Comparison of ENCODE assay signal across 24 mouse cellular contexts in the genomic region with DNA sequence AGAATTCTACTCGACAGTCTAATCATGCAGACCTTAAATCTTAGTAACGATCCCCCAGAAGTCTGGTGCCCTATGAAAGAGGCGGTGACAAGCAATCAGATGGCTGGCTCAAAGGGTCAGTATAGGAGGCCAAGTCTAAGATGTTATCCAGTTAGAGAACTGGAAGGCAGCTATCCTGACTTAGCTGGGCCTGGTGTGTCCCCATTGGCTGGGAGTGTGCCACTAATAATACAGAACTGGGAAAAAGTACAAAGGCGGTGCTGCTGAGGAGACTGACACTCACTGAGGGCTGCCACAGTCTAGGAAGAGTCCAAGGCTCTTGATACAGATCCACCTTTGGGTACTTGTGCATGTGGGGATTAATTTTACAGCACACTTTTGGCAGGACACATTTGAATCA.
DNase-seq lines count a peak whose midpoint lies in the region; ATAC-seq and TF ChIP-seq lines count a peak whose summit lies in the region.
"Had no signal": no experiment of that assay in that cellular context is flagged by ENCODE, and none has a peak within 500 bp of the region (broad histone marks: within the 10 kb centered on the region; RNA-seq: fewer than 3 reads in every experiment).

No protein-coding gene starts in this region.

- TF ChIP-seq POLR2A in brain, embryonic 14.5 days (IDR thresholded peaks at IDR 0.05; ENCODE audit: borderline replicate concordance, extremely low read depth, insufficient read depth, insufficient read length, poor library complexity, severe bottlenecking): no peak

- peaks cover 5% of the 10 kb centered on the region; the same call in 1 of the 2 replicates for H3K4me1 ChIP-seq in limb, embryonic 15.5 days
- no peaks in the 10 kb centered on the region for H3K4me1 ChIP-seq in midbrain, embryonic 13.5 days (replicated peaks)
- H3K4me1 ChIP-seq: forebrain, embryonic 15.5 days; lung, embryonic 15.5 days; neural tube, embryonic 13.5 days had no signal

- no peaks in the 10 kb centered on the region for H3K36me3 ChIP-seq in limb, embryonic 15.5 days
- no peaks in the 10 kb centered on the region for H3K36me3 ChIP-seq in midbrain, embryonic 13.5 days
- H3K36me3 ChIP-seq: embryonic facial prominence, embryonic 12.5 days; forebrain, embryonic 10.5 days; forebrain, embryonic 15.5 days; heart, embryonic 12.5 days; limb, embryonic 12.5 days; lung, embryonic 15.5 days; neural tube, embryonic 13.5 days had no signal

- no peak overlapping the region for H3K4me3 ChIP-seq in limb, embryonic 15.5 days
- no peak overlapping the region for H3K4me3 ChIP-seq in midbrain, embryonic 13.5 days (replicated peaks)
- H3K4me3 ChIP-seq: embryonic facial prominence, embryonic 12.5 days; forebrain, embryonic 10.5 days; forebrain, embryonic 15.5 days; gastrocnemius, adult 2 months; heart, embryonic 12.5 days; limb, embryonic 12.5 days; lung, embryonic 15.5 days; myocyte; neural tube, embryonic 13.5 days had no signal

- no peak overlapping the region for H3K27ac ChIP-seq in limb, embryonic 15.5 days
- H3K27ac ChIP-seq in midbrain, embryonic 13.5 days: no peak overlapping the region
- H3K27ac ChIP-seq: embryonic facial prominence, embryonic 12.5 days; forebrain, embryonic 10.5 days; forebrain, embryonic 15.5 days; gastrocnemius, adult 2 months; limb, embryonic 12.5 days; lung, embryonic 15.5 days; neural tube, embryonic 13.5 days had no signal

- 50% methylated on average over 4 of the region's 4 CpGs for WGBS in limb, embryonic 15.5 days
- WGBS in midbrain, embryonic 13.5 days: 82% methylated on average over 4 of the region's 4 CpGs

- ATAC-seq in limb, embryonic 15.5 days (ENCODE audit: insufficient number of reproducible peaks, low FRiP score, low TSS enrichment, low read depth): 0 out of 2 replicates have a peak, but pooled peaks have one; percentile 44
- no peak for ATAC-seq in midbrain, embryonic 13.5 days
- ATAC-seq: forebrain, embryonic 15.5 days; intestine, embryonic 16.5 days had no signal

- no peak overlapping the region for H3K4me2 ChIP-seq in limb, embryonic 15.5 days
- no peak overlapping the region for H3K4me2 ChIP-seq in midbrain, embryonic 13.5 days (replicated peaks)
- H3K4me2 ChIP-seq: embryonic facial prominence, embryonic 12.5 days; forebrain, embryonic 15.5 days; heart, embryonic 12.5 days; limb, embryonic 12.5 days; liver, embryonic 11.5 days; lung, embryonic 15.5 days; midbrain, embryonic 11.5 days; neural tube, embryonic 13.5 days had no signal

- no peak overlapping the region for H3K9ac ChIP-seq in limb, embryonic 15.5 days
- H3K9ac ChIP-seq in midbrain, embryonic 13.5 days (replicated peaks): no peak overlapping the region
- H3K9ac ChIP-seq: embryonic facial prominence, embryonic 12.5 days; forebrain, embryonic 15.5 days; heart, embryonic 12.5 days; limb, embryonic 12.5 days; lung, embryonic 15.5 days; neural tube, embryonic 13.5 days had no signal

- peak; percentile 5 for DNase-seq in kidney, adult 9 months
- DNase-seq in kidney, postnatal 36 days: no peak
- peak; percentile 4 for DNase-seq in brain, embryonic 14.5 days (ENCODE audit: low read depth)
- DNase-seq in forelimb bud, embryonic 11.5 days (ENCODE audit: low read depth, low spot score): peak; percentile 23
- DNase-seq: adrenal gland, adult 8-10 months; B cell, adult 2 months; cerebellum, adult 9-10 months; embryo, embryonic 11 days; gastrocnemius, adult 2 months; gastrocnemius, postnatal 36 days; layer of hippocampus, adult 9-11 months had no signal

- H3K9me3 ChIP-seq in limb, embryonic 15.5 days: no peaks in the 10 kb centered on the region
- no peaks in the 10 kb centered on the region for H3K9me3 ChIP-seq in midbrain, embryonic 13.5 days
- H3K9me3 ChIP-seq: embryonic facial prominence, embryonic 12.5 days; forebrain, embryonic 10.5 days; forebrain, embryonic 15.5 days; heart, embryonic 12.5 days; limb, embryonic 12.5 days; lung, embryonic 15.5 days; neural tube, embryonic 13.5 days had no signal

- H3K27me3 ChIP-seq in limb, embryonic 15.5 days: no peaks in the 10 kb centered on the region
- no peaks in the 10 kb centered on the region for H3K27me3 ChIP-seq in midbrain, embryonic 13.5 days
- H3K27me3 ChIP-seq: embryonic facial prominence, embryonic 12.5 days; forebrain, embryonic 15.5 days; heart, embryonic 12.5 days; limb, embryonic 12.5 days; lung, embryonic 15.5 days; neural tube, embryonic 13.5 days had no signal

- TF ChIP-seq CTCF in brain, embryonic 14.5 days (IDR thresholded peaks at IDR 0.05; ENCODE audit: borderline replicate concordance, extremely low read depth, insufficient read depth, insufficient read length): no peak

Comparison
In these comparisons a context has a peak if more than half of its experiments do, and no peak if none do; other contexts are left out.
1. DNase-seq: peak in kidney, adult 9 months (single experiment), brain, embryonic 14.5 days (single experiment) and forelimb bud, embryonic 11.5 days (single experiment); none in kidney, postnatal 36 days (0 of 2).